Mouse (Mus musculus): Measurements from ENCODE around the gene Serpina16. TPM values are rescaled to one million over a fixed set of nuclear protein-coding genes. Genes with fewer than 3 reads are reported as not detected.

Serpina16 gene
- polyA plus RNA-seq, 1 experiment from 2014 or later: not detected

GRCm38 (mm10) chr12:103644601-103645000 lies 31.3 kb downstream of the Serpina16 start:
- no peak overlapping the region for H3K9ac ChIP-seq (ENCODE audit: low read depth, low read length)
- no peak overlapping the region for H3K4me2 ChIP-seq (replicated peaks; ENCODE audit: low read depth, low read length)
- no peaks in the 10 kb centered on the region for H3K9me3 ChIP-seq (ENCODE audit: control insufficient read depth, low read length)
- H3K4me3 ChIP-seq (ENCODE audit: low read length): no peak overlapping the region
- no peaks in the 10 kb centered on the region for H3K36me3 ChIP-seq (ENCODE audit: control insufficient read depth, insufficient read depth, low read length)
- no peaks in the 10 kb centered on the region for H3K27me3 ChIP-seq (ENCODE audit: control insufficient read depth, insufficient read depth, low read length)
- ATAC-seq (ENCODE audit: low FRiP score, low TSS enrichment): no peak
- H3K27ac ChIP-seq (ENCODE audit: low read depth, low read length): no peak overlapping the region
- no peaks in the 10 kb centered on the region for H3K4me1 ChIP-seq (ENCODE audit: control insufficient read depth, insufficient read depth, low read length)
- 39% methylated on average over 5 of the region's 5 CpGs for WGBS

- H3K4me3 ChIP-seq (ENCODE audit: low read length): no peak overlapping the region
- no peak overlapping the region for H3K4me2 ChIP-seq (replicated peaks; ENCODE audit: low read depth, low read length)
- ATAC-seq (ENCODE audit: low FRiP score, low TSS enrichment): no peak
- no peaks in the 10 kb centered on the region for H3K27me3 ChIP-seq (ENCODE audit: control insufficient read depth, insufficient read depth, low read length)
- no peak overlapping the region for H3K9ac ChIP-seq (ENCODE audit: low read depth, low read length)
- no peaks in the 10 kb centered on the region for H3K9me3 ChIP-seq (ENCODE audit: control insufficient read depth, low read length)
- H3K4me1 ChIP-seq (ENCODE audit: control insufficient read depth, insufficient read depth, low read length): no peaks in the 10 kb centered on the region
- WGBS: 83% methylated on average over 3 of the region's 3 CpGs
- no peaks in the 10 kb centered on the region for H3K36me3 ChIP-seq (ENCODE audit: control insufficient read depth, insufficient read depth, low read length)
- H3K27ac ChIP-seq (ENCODE audit: low read depth, low read length): no peak overlapping the region
Measured at GRCm38 (mm10) chr12:103643818-103644217, 32.1 kb downstream of the Serpina16 start.

- H3K9me3 ChIP-seq (ENCODE audit: control insufficient read depth, low read length): no peaks in the 10 kb centered on the region
- H3K27me3 ChIP-seq (ENCODE audit: control insufficient read depth, insufficient read depth, low read length): no peaks in the 10 kb centered on the region
- H3K27ac ChIP-seq (ENCODE audit: low read depth, low read length): no peak overlapping the region
- no peaks in the 10 kb centered on the region for H3K36me3 ChIP-seq (ENCODE audit: control insufficient read depth, insufficient read depth, low read length)
- H3K4me2 ChIP-seq (replicated peaks; ENCODE audit: low read depth, low read length): no peak overlapping the region
- peak; percentile 68; the same call in 1 of the 2 replicates for ATAC-seq (ENCODE audit: low FRiP score, low TSS enrichment)
- H3K4me3 ChIP-seq (ENCODE audit: low read length): no peak overlapping the region
- H3K9ac ChIP-seq (ENCODE audit: low read depth, low read length): no peak overlapping the region
- H3K4me1 ChIP-seq (ENCODE audit: control insufficient read depth, insufficient read depth, low read length): no peaks in the 10 kb centered on the region
- 2% methylated on average over 2 of the region's 2 CpGs for WGBS
Measured at GRCm38 (mm10) chr12:103643336-103643735, 32.6 kb downstream of the Serpina16 start.

GRCm38 (mm10) chr12:103635846-103636245 lies 40.1 kb downstream of the Serpina16 start:
- Histone ChIP-seq H3K9me3 (ENCODE audit: control insufficient read depth, low read length) (no peaks in the 10 kb centered on the region), H3K4me2 (replicated peaks; ENCODE audit: low read depth, low read length) (no peak overlapping the region), H3K36me3 (ENCODE audit: control insufficient read depth, insufficient read depth, low read length) (no peaks in the 10 kb centered on the region), H3K9ac (ENCODE audit: low read depth, low read length) (no peak overlapping the region), H3K27me3 (ENCODE audit: control insufficient read depth, insufficient read depth, low read length) (no peaks in the 10 kb centered on the region), H3K27ac (ENCODE audit: low read depth, low read length) (no peak overlapping the region), H3K4me3 (ENCODE audit: low read length) (no peak overlapping the region), H3K4me1 (ENCODE audit: control insufficient read depth, insufficient read depth, low read length) (no peaks in the 10 kb centered on the region)
- ATAC-seq (ENCODE audit: low FRiP score, low TSS enrichment): no peak
- WGBS: 78% methylated on average over 2 of the region's 2 CpGs

GRCm38 (mm10) chr12:103634430-103634829 lies 41.5 kb downstream of the Serpina16 start:
- no peak overlapping the region for H3K4me2 ChIP-seq (replicated peaks; ENCODE audit: low read depth, low read length)
- H3K27me3 ChIP-seq (ENCODE audit: control insufficient read depth, insufficient read depth, low read length): no peaks in the 10 kb centered on the region
- no peak overlapping the region for H3K9ac ChIP-seq (ENCODE audit: low read depth, low read length)
- H3K36me3 ChIP-seq (ENCODE audit: control insufficient read depth, insufficient read depth, low read length): no peaks in the 10 kb centered on the region
- WGBS: 84% methylated on average over 2 of the region's 2 CpGs
- H3K4me3 ChIP-seq (ENCODE audit: low read length): no peak overlapping the region
- H3K27ac ChIP-seq (ENCODE audit: low read depth, low read length): no peak overlapping the region
- no peaks in the 10 kb centered on the region for H3K9me3 ChIP-seq (ENCODE audit: control insufficient read depth, low read length)
- ATAC-seq (ENCODE audit: low FRiP score, low TSS enrichment): no peak
- no peaks in the 10 kb centered on the region for H3K4me1 ChIP-seq (ENCODE audit: control insufficient read depth, insufficient read depth, low read length)

GRCm38 (mm10) chr12:103631203-103631612 lies 44.7 kb downstream of the Serpina16 start, which contains the start of gene Serpina10:
TSS of gene Serpina10 (minus strand) at chr12:103631444.
- WGBS: 82% methylated on average over 3 of the region's 3 CpGs

More at GRCm38 (mm10) chr12:103631203-103631612, 44.7 kb downstream of the Serpina16 start, which contains the start of gene Serpina10:
- H3K4me3 ChIP-seq (ENCODE audit: low read length): no peak within 1 kb of the TSS
- no peak for ATAC-seq (ENCODE audit: low FRiP score, low TSS enrichment)
- H3K36me3 ChIP-seq (ENCODE audit: control insufficient read depth, insufficient read depth, low read length): no peaks in the 10 kb centered on the region
- no peaks in the 10 kb centered on the region for H3K4me1 ChIP-seq (ENCODE audit: control insufficient read depth, insufficient read depth, low read length)
- H3K9ac ChIP-seq (ENCODE audit: low read depth, low read length): no peak within 1 kb of the TSS
- H3K27me3 ChIP-seq (ENCODE audit: control insufficient read depth, insufficient read depth, low read length): no peaks in the 10 kb centered on the region
- H3K27ac ChIP-seq (ENCODE audit: low read depth, low read length): no peak within 1 kb of the TSS
- H3K9me3 ChIP-seq (ENCODE audit: control insufficient read depth, low read length): no peaks in the 10 kb centered on the region
- no peak within 1 kb of the TSS for H3K4me2 ChIP-seq (replicated peaks; ENCODE audit: low read depth, low read length)

Other genes starting within 250 kb of the Serpina16 start
- gene Ifi27, start 241.9 kb downstream of the Serpina16 start, polyA plus RNA-seq (2014; fragmentation: Nextera tagmentation; extraction: Ambion mirVana): 22.3 and 22.5 TPM in 2 replicates
- gene Ifi27l2a, start 232.5 kb downstream of the Serpina16 start, polyA plus RNA-seq (2014; fragmentation: Nextera tagmentation; extraction: Ambion mirVana): 5.9 and 8.0 TPM in 2 replicates
- gene Ifi27l2b, start 218.9 kb downstream of the Serpina16 start, polyA plus RNA-seq (2014; fragmentation: Nextera tagmentation; extraction: Ambion mirVana): not detected in 2 replicates
- 1.2 and 2.0 TPM in 2 replicates for gene Ppp4r4, start 143.9 kb downstream of the Serpina16 start, polyA plus RNA-seq (2014; fragmentation: Nextera tagmentation; extraction: Ambion mirVana)
- not detected in 2 replicates for gene Serpina10, start 44.7 kb downstream of the Serpina16 start, polyA plus RNA-seq (2014; fragmentation: Nextera tagmentation; extraction: Ambion mirVana)
- gene Serpina6, start 18.9 kb downstream of the Serpina16 start, polyA plus RNA-seq (2014; fragmentation: Nextera tagmentation; extraction: Ambion mirVana): 0.47 and 0.95 TPM in 2 replicates
- gene Serpina1f, start 19.4 kb upstream of the Serpina16 start, polyA plus RNA-seq (2014; fragmentation: Nextera tagmentation; extraction: Ambion mirVana): not detected in 2 replicates
- not detected in 2 replicates for gene Serpina1d, start 97.5 kb upstream of the Serpina16 start, polyA plus RNA-seq (2014; fragmentation: Nextera tagmentation; extraction: Ambion mirVana)
- gene Serpina1b, start 154.2 kb upstream of the Serpina16 start, polyA plus RNA-seq (2014; fragmentation: Nextera tagmentation; extraction: Ambion mirVana): 3.1 and 3.8 TPM in 2 replicates
- gene Serpina1a, start 187.4 kb upstream of the Serpina16 start, polyA plus RNA-seq (2014; fragmentation: Nextera tagmentation; extraction: Ambion mirVana): 4.6 and 7.4 TPM in 2 replicates
- gene Serpina1c, start 228.7 kb upstream of the Serpina16 start, polyA plus RNA-seq (2014; fragmentation: Nextera tagmentation; extraction: Ambion mirVana): 0.51 TPM in 1 of 2 replicates, not detected in the other